Mouse (Mus musculus) midbrain, embryonic 15.5 days (tissue): ENCODE data around the gene Sh2d3c. TPM values are rescaled to one million over a fixed set of nuclear protein-coding genes. Genes with fewer than 3 reads are reported as not detected.

Experiments
- ATAC-seq: fragments of 200-750 bp; cut with Nextera tagmentation; replicated peaks from 2 replicates; pipeline ENCODE4 v1.8.0; 2017; ENCODE audit warnings: moderate TSS enrichment
- H3K27ac ChIP-seq: fragments of 300-500 bp; sonication (generic); 2 replicates; pipeline ENCODE4 v1.5.1; 2015; ENCODE audit warnings: mild to moderate bottlenecking, inconsistent platforms
- H3K27me3 ChIP-seq: fragments of 300-500 bp; sonication (generic); replicated peaks from 2 replicates; pipeline ENCODE4 v1.6.1; 2015; ENCODE audit warnings: inconsistent platforms
- H3K36me3 ChIP-seq: fragments of 300-500 bp; sonication (generic); replicated peaks from 2 replicates; pipeline ENCODE4 v1.6.1; 2015; ENCODE audit warnings: inconsistent platforms
- H3K4me1 ChIP-seq: fragments of 300-500 bp; sonication (generic); 2 replicates; pipeline ENCODE4 v1.6.1; 2015; ENCODE audit warnings: inconsistent platforms
- H3K4me2 ChIP-seq: fragments of 300-500 bp; sonication (generic); 2 replicates; pipeline ENCODE4 v1.6.1; 2015; ENCODE audit warnings: inconsistent platforms, mild to moderate bottlenecking, moderate library complexity
- H3K4me3 ChIP-seq: fragments of 300-500 bp; sonication (generic); 2 replicates; pipeline ENCODE4 v1.5.1; 2015; ENCODE audit warnings: mild to moderate bottlenecking, inconsistent platforms
- H3K9ac ChIP-seq: fragments of 300-500 bp; sonication (generic); 2 replicates; pipeline ENCODE4 v1.6.1; 2015; ENCODE audit warnings: mild to moderate bottlenecking, inconsistent platforms
- H3K9me3 ChIP-seq: fragments of 300-500 bp; sonication (generic); 2 replicates; pipeline ENCODE4 v1.6.1; 2016; ENCODE audit warnings: inconsistent platforms
- WGBS: fragments of 180-500 bp; shearing (Covaris S2); methylation state at CpG from one replicate; pipeline ENCODE4 v1.1.7; 2015; ENCODE audit warnings: mixed read lengths; 5-methylcytosine and 5-hydroxymethylcytosine counted together
- microRNA counts: library from miRNA; unstranded; fragments of <30 nt; microRNA quantifications from one replicate; lab custom pipeline; 2016
- microRNA-seq: library from miRNA; unstranded; fragments of <30 nt; microRNA quantifications from one replicate; pipeline ENCODE4, GENCODE M21; 2016
- polyA plus RNA-seq: library from polyadenylated mRNA; unstranded; fragments of >200 nt; fragmentation: Nextera tagmentation; extraction: Ambion mirVana; gene quantifications from 2 replicates; pipeline ENCODE4 v1.2.1, GENCODE M21; 2015

Gene Sh2d3c
- polyA plus RNA-seq, 1 experiment from 2014 or later = 57.2 TPM

DNA sequence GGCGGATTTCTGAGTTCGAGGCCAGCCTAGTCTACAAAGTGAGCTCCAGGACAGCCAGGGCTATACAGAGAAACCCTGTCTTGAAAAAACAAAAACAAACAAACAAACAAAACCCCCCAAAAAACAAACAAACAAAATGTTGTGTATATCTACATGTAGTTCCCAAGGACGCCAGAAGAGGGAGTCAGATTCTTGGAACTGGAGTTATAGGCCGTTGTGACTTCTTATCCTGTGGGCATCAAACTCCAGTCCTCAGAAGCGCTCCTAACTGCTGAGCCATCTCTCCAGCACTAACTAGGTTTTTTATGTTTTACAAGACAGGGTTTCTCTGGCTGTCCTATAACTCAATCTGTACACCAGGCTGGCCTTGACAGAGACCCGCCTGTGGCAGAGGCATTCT lies 66.3 kb downstream of the Sh2d3c start:
- H3K9me3 ChIP-seq = no peaks in the 10 kb centered on the region
- WGBS = 65% methylated on average over 6 of the region's 6 CpGs
- H3K4me1 ChIP-seq = peaks cover 2% of the 10 kb centered on the region; the same call in 1 of the 2 replicates
- H3K4me3 ChIP-seq = no peak overlapping the region
- no peak for ATAC-seq
- H3K27me3 ChIP-seq = no peaks in the 10 kb centered on the region
- H3K4me2 ChIP-seq = no peak overlapping the region
- no peak overlapping the region for H3K27ac ChIP-seq
- H3K9ac ChIP-seq = no peak overlapping the region
- H3K36me3 ChIP-seq = peaks cover 2% of the 10 kb centered on the region; the same call in 1 of the 2 replicates

DNA sequence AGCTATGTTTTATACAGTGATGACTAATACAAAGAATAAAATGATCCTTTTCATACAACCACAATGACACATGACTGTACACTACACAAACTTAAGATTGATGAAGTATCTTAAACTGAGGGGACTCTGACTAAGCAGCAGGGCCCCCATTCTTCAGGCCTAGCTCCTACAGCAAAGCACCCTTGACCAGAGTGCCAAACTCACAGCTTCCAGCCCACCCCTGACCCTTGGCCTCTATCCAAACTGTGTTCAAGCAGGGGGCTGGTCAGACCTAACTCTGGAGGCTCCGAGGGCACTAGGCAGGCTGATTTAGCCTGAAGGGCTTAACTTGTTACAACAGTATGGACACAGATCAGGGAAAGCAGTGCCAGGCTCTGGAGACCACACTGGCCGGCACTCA lies 67.7 kb downstream of the Sh2d3c start:
- 66% methylated on average over 2 of the region's 2 CpGs for WGBS
- Histone ChIP-seq H3K27me3 (no peaks in the 10 kb centered on the region), H3K27ac (no peak overlapping the region), H3K9ac (no peak overlapping the region), H3K9me3 (no peaks in the 10 kb centered on the region), H3K4me1 (peaks cover 2% of the 10 kb centered on the region; the same call in 1 of the 2 replicates), H3K4me2 (no peak overlapping the region), H3K4me3 (no peak overlapping the region), H3K36me3 (peaks cover 2% of the 10 kb centered on the region; the same call in 1 of the 2 replicates)
- no peak for ATAC-seq

DNA sequence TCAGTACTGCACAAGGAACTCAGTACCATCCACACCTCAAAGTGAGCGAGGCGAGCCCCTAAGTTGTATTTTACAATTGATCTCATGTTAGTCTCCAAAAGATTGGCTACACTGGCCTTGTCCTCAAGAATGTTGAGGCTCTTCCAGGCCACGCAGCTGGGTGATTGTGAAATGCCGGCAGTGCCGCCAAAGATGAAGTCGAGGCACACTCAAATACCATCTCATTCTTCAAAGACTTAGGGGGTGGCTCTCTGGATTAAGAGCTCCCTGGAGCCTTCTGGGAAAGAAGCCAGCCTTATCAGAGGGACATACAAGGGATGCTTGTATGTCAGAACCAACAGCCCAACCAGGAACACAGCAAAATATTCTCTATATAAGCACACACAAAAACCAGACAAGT lies 70.4 kb downstream of the Sh2d3c start:
- Histone ChIP-seq H3K4me3 (no peak overlapping the region), H3K36me3 (peaks cover 27% of the 10 kb centered on the region; the same call in 1 of the 2 replicates), H3K9ac (no peak overlapping the region), H3K27me3 (no peaks in the 10 kb centered on the region), H3K9me3 (no peaks in the 10 kb centered on the region), H3K4me2 (no peak overlapping the region), H3K27ac (no peak overlapping the region), H3K4me1 (no peaks in the 10 kb centered on the region)
- ATAC-seq = no peak
- 60% methylated on average over 6 of the region's 6 CpGs for WGBS

DNA sequence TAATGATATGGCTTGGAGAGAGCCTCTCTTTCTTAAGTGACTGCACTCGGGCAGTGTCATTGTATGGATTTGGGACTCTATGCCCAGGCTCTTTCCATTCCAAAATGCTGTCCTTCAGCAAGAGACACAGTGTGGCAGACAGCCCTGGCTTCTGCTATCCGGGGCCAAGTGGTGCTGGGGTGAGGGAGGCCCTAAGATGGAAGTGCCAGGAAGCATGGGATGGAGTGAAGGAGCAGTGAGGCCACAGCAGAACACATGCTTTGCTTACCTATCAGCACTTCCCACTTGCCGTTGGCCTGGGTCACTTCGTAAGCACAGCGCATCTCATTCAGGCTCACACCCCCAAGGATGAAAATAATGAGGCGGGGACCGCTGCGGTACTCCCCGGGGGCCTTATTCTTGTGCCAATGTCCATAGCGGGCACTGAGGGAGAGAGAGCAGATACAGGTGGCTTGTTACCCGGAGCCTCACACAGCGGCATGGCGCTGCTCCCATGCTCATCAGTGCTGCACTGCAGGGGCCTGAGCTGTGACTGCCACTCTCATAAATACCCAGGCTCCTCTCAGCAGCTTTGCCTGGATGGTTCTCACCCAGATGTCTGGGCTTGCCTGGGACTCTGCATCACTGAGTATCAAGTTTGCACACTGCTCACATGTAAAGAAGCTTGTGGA lies 75.0 kb downstream of the Sh2d3c start:
- WGBS = 89% methylated on average over 13 of the region's 13 CpGs
- no peaks in the 10 kb centered on the region for H3K9me3 ChIP-seq
- H3K4me2 ChIP-seq = no peak overlapping the region
- peaks cover 55% of the 10 kb centered on the region for H3K36me3 ChIP-seq
- no peaks in the 10 kb centered on the region for H3K4me1 ChIP-seq
- ATAC-seq = no peak
- H3K27me3 ChIP-seq = no peaks in the 10 kb centered on the region
- no peak overlapping the region for H3K27ac ChIP-seq
- H3K4me3 ChIP-seq = no peak overlapping the region
- no peak overlapping the region for H3K9ac ChIP-seq

DNA sequence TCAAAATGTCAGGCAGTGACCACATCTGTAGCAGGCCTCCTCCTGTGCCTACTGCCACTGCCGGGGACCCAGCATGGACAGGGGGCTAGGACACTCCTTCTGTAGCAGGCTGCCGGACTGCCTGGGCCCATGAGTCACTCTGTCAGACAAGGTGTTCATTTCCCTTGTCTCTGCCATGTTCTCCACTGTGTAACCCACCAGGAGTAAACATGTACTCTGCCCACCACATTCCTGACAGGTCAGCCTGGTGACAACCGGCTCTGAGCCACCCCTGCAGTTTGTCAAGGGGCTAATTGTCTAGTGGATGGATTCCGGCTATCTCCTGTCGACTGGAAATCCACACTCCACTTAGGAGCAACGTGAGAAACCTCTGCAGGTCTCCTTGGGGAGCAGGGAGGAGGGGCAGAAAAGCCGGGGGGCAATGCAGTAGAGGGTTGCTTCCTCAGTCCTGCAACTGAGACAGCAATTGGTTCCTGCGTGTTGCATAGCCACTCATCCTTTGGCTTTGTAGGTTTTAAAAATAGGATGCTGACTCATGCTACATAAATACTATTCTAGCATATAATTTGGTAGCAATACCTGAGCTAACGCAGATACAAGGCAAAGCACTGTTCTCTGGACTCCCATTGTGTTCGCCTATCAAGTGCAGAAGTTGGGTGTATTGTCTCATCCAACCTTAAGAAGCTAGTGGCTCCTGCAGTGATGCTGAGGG lies 77.6 kb downstream of the Sh2d3c start:
- ATAC-seq = no peak
- no peak overlapping the region for H3K9ac ChIP-seq
- 80% methylated on average over 10 of the region's 10 CpGs for WGBS

More for the DNA sequence above, 77.6 kb downstream of the Sh2d3c start:
- H3K9me3 ChIP-seq = no peaks in the 10 kb centered on the region
- no peak overlapping the region for H3K4me3 ChIP-seq
- no peak overlapping the region for H3K4me2 ChIP-seq
- no peak overlapping the region for H3K27ac ChIP-seq
- no peaks in the 10 kb centered on the region for H3K4me1 ChIP-seq
- H3K27me3 ChIP-seq = no peaks in the 10 kb centered on the region
- H3K36me3 ChIP-seq = peaks cover 70% of the 10 kb centered on the region

MicroRNAs within 50 kb of the gene (microRNA counts, 519-probe panel; counts per million panel counts)
- 2,086 counts per million, percentile 21 among the panel's probes with 10 or more counts for microRNA mmu-miR-2861 (lab: Ali Mortazavi, UCI)

Small RNA genes within 50 kb of the gene (microRNA-seq; reads per million reads assigned to microRNA genes)
- gene Gm47291 (not detected), gene Mir2861 (not detected), gene Mir3960 (not detected), gene Mir8093 (not detected)

Other genes with a start within 250 kb of the Sh2d3c start
- 7.3 TPM in 2 replicates for gene Fam102a, start 185.7 kb upstream of the Sh2d3c start, polyA plus RNA-seq
- gene Dpm2, start 150.2 kb upstream of the Sh2d3c start, polyA plus RNA-seq = 145 and 150 TPM in 2 replicates
- gene Pip5kl1, start 146.3 kb upstream of the Sh2d3c start, polyA plus RNA-seq = 11.3 and 11.8 TPM in 2 replicates
- gene 9430097D07Rik, start 145.4 kb upstream of the Sh2d3c start, polyA plus RNA-seq = 0.60 and 0.86 TPM in 2 replicates
- gene St6galnac4, start 134.0 kb upstream of the Sh2d3c start, polyA plus RNA-seq = 33.3 and 36.5 TPM in 2 replicates
- gene St6galnac6, start 121.3 kb upstream of the Sh2d3c start, polyA plus RNA-seq = 24.2 and 26.9 TPM in 2 replicates
- 97.6 and 101 TPM in 2 replicates for gene Ak1, start 99.3 kb upstream of the Sh2d3c start, polyA plus RNA-seq
- gene Eng, start 74.5 kb upstream of the Sh2d3c start, polyA plus RNA-seq = 32.4 and 32.8 TPM in 2 replicates
- 23.2 and 25.1 TPM in 2 replicates for gene Fpgs, start 16.9 kb upstream of the Sh2d3c start, polyA plus RNA-seq
- 73.5 and 76.5 TPM in 2 replicates for gene Cdk9, start 8.0 kb upstream of the Sh2d3c start, polyA plus RNA-seq
- gene 6330409D20Rik, start 20.0 kb downstream of the Sh2d3c start, polyA plus RNA-seq = 3.4 and 4.1 TPM in 2 replicates
- gene Tor2a, start 36.2 kb downstream of the Sh2d3c start, polyA plus RNA-seq = 54.1 and 55.9 TPM in 2 replicates
- 0.89 and 0.92 TPM in 2 replicates for gene Ttc16, start 54.6 kb downstream of the Sh2d3c start, polyA plus RNA-seq
- 5.9 and 6.1 TPM in 2 replicates for gene Ptrh1, start 54.7 kb downstream of the Sh2d3c start, polyA plus RNA-seq
- gene Cfap157, start 63.4 kb downstream of the Sh2d3c start, polyA plus RNA-seq = 1.0 and 1.2 TPM in 2 replicates
- 324 and 330 TPM in 2 replicates for gene Stxbp1, start 126.2 kb downstream of the Sh2d3c start, polyA plus RNA-seq
- gene Fam129b, start 155.1 kb downstream of the Sh2d3c start, polyA plus RNA-seq = 29.7 and 31.3 TPM in 2 replicates
- gene Rpl12, start 240.5 kb downstream of the Sh2d3c start, polyA plus RNA-seq = 82.5 and 85.8 TPM in 2 replicates
- gene Lrsam1, start 240.6 kb downstream of the Sh2d3c start, polyA plus RNA-seq = 22.8 and 24.2 TPM in 2 replicates